In the genomic region with DNA sequence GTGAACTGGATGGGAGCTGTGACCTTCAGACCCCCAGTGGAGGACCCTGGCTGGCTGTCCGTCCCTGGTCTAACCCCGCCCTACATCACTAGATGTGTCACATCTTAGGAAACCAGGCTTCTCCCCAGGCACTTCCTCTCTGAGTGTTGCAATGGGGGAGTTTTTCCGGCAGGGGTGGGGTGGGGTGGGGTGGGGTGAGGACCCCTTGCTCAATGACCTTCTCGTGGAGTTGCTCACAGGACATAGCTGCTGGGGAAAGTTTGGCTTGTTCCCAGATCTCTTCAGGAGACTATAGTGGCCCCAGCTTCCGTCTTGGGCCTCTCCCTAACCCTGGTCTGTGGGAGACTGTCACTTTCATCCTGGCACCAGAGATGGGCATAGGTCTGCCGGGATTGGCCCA, we compare ENCODE assay signal across 11 mouse cellular contexts. TPM values are rescaled to one million over a fixed set of nuclear protein-coding genes. Genes with fewer than 3 reads are reported as not detected.
A peak's percentile ranks its signal among the peaks of the same experiment; 100 is the strongest.
DNase-seq lines count a peak whose midpoint lies in the region; ATAC-seq and TF ChIP-seq lines count a peak whose summit lies in the region.
"Had no signal": no experiment of that assay in that cellular context is flagged by ENCODE, and none has a peak within 500 bp of the region (broad histone marks: within the 10 kb centered on the region; RNA-seq: fewer than 3 reads in every experiment).

No protein-coding gene starts in this region.

- TF ChIP-seq EP300 in heart, postnatal 0 days (IDR thresholded peaks at IDR 0.05; ENCODE audit: low read depth) = 0 out of 2 replicates have a peak, but pooled peaks have one; percentile 44

- H3K4me2 ChIP-seq in heart, postnatal 0 days (ENCODE audit: low read depth, low read length) = no peak overlapping the region
- no peak overlapping the region for H3K4me2 ChIP-seq in embryonic facial prominence, embryonic 12.5 days (replicated peaks)
- H3K4me2 ChIP-seq: neural tube, embryonic 12.5 days had no signal

- 46% methylated on average over 6 of the region's 6 CpGs for WGBS in heart, postnatal 0 days
- WGBS in spleen, adult 2 months = 32% methylated on average over 6 of the region's 6 CpGs
- 78% methylated on average over 6 of the region's 6 CpGs for WGBS in embryonic facial prominence, embryonic 12.5 days

- peak; percentile 62 for ATAC-seq in heart, postnatal 0 days (ENCODE audit: insufficient read depth, low read depth)
- no peak for ATAC-seq in embryonic facial prominence, embryonic 12.5 days (ENCODE audit: insufficient number of reproducible peaks, insufficient read depth, low FRiP score, low TSS enrichment)
- ATAC-seq in megakaryocyte progenitor cell, adult 5-6 weeks (replicated peaks; ENCODE audit: poor library complexity) = peak; percentile 90

- H3K4me3 ChIP-seq in heart, postnatal 0 days (ENCODE audit: low read depth, low read length) = no peak overlapping the region
- H3K4me3 ChIP-seq in spleen, adult 2 months (ENCODE audit: extremely low read depth, insufficient read depth, insufficient read length) = no peak overlapping the region
- H3K4me3 ChIP-seq in embryonic facial prominence, embryonic 12.5 days = no peak overlapping the region
- no peak overlapping the region for H3K4me3 ChIP-seq in gastrocnemius, adult 2 months
- H3K4me3 ChIP-seq: neural tube, embryonic 12.5 days had no signal

- intact Hi-C loops in gastrocnemius, adult 2 months (cut with DNase I) = no loop called here

- TF ChIP-seq CTCF in heart, postnatal 0 days (IDR thresholded peaks at IDR 0.05; ENCODE audit: low read depth) = no peak
- TF ChIP-seq CTCF in spleen, adult 2 months (IDR thresholded peaks at IDR 0.05; ENCODE audit: extremely low read depth, insufficient read depth, insufficient read length, insufficient replicate concordance) = no peak
- TF ChIP-seq CTCF in gastrocnemius, adult 2 months (IDR thresholded peaks at IDR 0.05) = no peak

- H3K36me3 ChIP-seq in heart, postnatal 0 days (replicated peaks; ENCODE audit: control insufficient read depth, insufficient read depth, low read length) = no peaks in the 10 kb centered on the region
- H3K36me3 ChIP-seq in spleen, adult 2 months (ENCODE audit: control insufficient read depth, insufficient read depth, low read length) = no peaks in the 10 kb centered on the region
- no peaks in the 10 kb centered on the region for H3K36me3 ChIP-seq in embryonic facial prominence, embryonic 12.5 days
- H3K36me3 ChIP-seq: neural tube, embryonic 12.5 days had no signal

- DNase-seq in heart, postnatal 0 days (ENCODE audit: low spot score) = no peak
- no peak for DNase-seq in heart, postnatal 4 days
- no peak for DNase-seq in spleen, adult 2 months (ENCODE audit: low read depth in 1 of 2, low spot score in 2 of 2)
- no peak for DNase-seq in spleen, adult 18-20 months
- no peak for DNase-seq in gastrocnemius, adult 2 months
- no peak for DNase-seq in adipocyte (ENCODE audit: low spot score)
- DNase-seq: cerebellum, postnatal 25 days had no signal

- H3K27me3 ChIP-seq in heart, postnatal 0 days (ENCODE audit: control insufficient read depth, insufficient read depth, low read length) = no peaks in the 10 kb centered on the region
- no peaks in the 10 kb centered on the region for H3K27me3 ChIP-seq in spleen, adult 2 months (ENCODE audit: control insufficient read depth, insufficient read depth, low read length)
- no peaks in the 10 kb centered on the region for H3K27me3 ChIP-seq in embryonic facial prominence, embryonic 12.5 days
- H3K27me3 ChIP-seq: CH12.LX; neural tube, embryonic 12.5 days had no signal

- H3K4me1 ChIP-seq in heart, postnatal 0 days (ENCODE audit: control insufficient read depth, insufficient read depth) = peaks cover 20% of the 10 kb centered on the region; the same call in 1 of the 2 replicates
- H3K4me1 ChIP-seq in spleen, adult 2 months (ENCODE audit: control insufficient read depth, insufficient read depth, insufficient read length) = peaks cover 19% of the 10 kb centered on the region; the same call in 1 of the 2 replicates
- H3K4me1 ChIP-seq in embryonic facial prominence, embryonic 12.5 days = peaks cover 10% of the 10 kb centered on the region; the same call in 1 of the 2 replicates

- TF ChIP-seq POLR2A in spleen, adult 2 months (IDR thresholded peaks at IDR 0.05; ENCODE audit: low read depth, low read length) = no peak

- H3K27ac ChIP-seq in heart, postnatal 0 days (ENCODE audit: low read depth) = peak overlapping the region; percentile 39
- H3K27ac ChIP-seq in spleen, adult 2 months (ENCODE audit: insufficient read depth, low read length) = peak overlapping the region; percentile 47; the same call in 1 of the 2 replicates
- 0 out of 2 replicates have a peak overlapping the region, but pooled peaks have one; percentile 12 for H3K27ac ChIP-seq in embryonic facial prominence, embryonic 12.5 days
- H3K27ac ChIP-seq in gastrocnemius, adult 2 months = no peak overlapping the region
- H3K27ac ChIP-seq: neural tube, embryonic 12.5 days had no signal

- H3K9me3 ChIP-seq in heart, postnatal 0 days (replicated peaks; ENCODE audit: control insufficient read depth, low read length) = no peaks in the 10 kb centered on the region
- no peaks in the 10 kb centered on the region for H3K9me3 ChIP-seq in embryonic facial prominence, embryonic 12.5 days
- H3K9me3 ChIP-seq: neural tube, embryonic 12.5 days had no signal

- H3K9ac ChIP-seq in heart, postnatal 0 days (replicated peaks; ENCODE audit: low read depth, low read length) = no peak overlapping the region
- no peak overlapping the region for H3K9ac ChIP-seq in embryonic facial prominence, embryonic 12.5 days
- H3K9ac ChIP-seq: neural tube, embryonic 12.5 days had no signal

RNA-seq across cellular contexts. Expression of a gene that starts 9.1 kb away (rescaled TPM):
- total RNA-seq in heart, postnatal 0 days (2014; rRNA removed; ENCODE audit: low replicate concordance) = 0.04 and 0.19 TPM in 2 replicates
- 0.31 and 0.37 TPM in 2 replicates for polyA plus RNA-seq in heart, postnatal 0 days (2015; fragmentation: Nextera tagmentation; extraction: Ambion mirVana)
- total RNA-seq in heart, postnatal 4 days (2021) = under 1 TPM; 0.33 to 0.43 TPM
- 37.5 and 39.9 TPM in 2 replicates for polyA plus RNA-seq in spleen, adult 2 months (2012; rRNA removed)
- 0.29 and 0.39 TPM in 2 replicates for polyA plus RNA-seq in embryonic facial prominence, embryonic 12.5 days (2016; fragmentation: Nextera tagmentation; extraction: Ambion mirVana)
- total RNA-seq in megakaryocyte progenitor cell, adult 5-6 weeks (2015) = 3.2 and 3.4 TPM in 2 replicates
- 2.5 and 3.0 TPM in 2 replicates for total RNA-seq in megakaryocyte progenitor cell, adult 5-6 weeks (2017)
- under 1 TPM in 1 of 2 experiments, not detected in 1; 0.06 TPM for total RNA-seq in gastrocnemius, adult 2 months (2021)

RNA-seq across cellular contexts. Expression of a gene that starts 28.1 kb away (rescaled TPM):
- 40.5 and 57.2 TPM in 2 replicates for total RNA-seq in heart, postnatal 0 days (2014; rRNA removed; ENCODE audit: low replicate concordance)
- polyA plus RNA-seq in heart, postnatal 0 days (2015; fragmentation: Nextera tagmentation; extraction: Ambion mirVana) = 4.6 and 5.2 TPM in 2 replicates
- 10 to 100 TPM; 41.1 to 48.7 TPM for total RNA-seq in heart, postnatal 4 days (2021)
- 24.3 and 25.1 TPM in 2 replicates for polyA plus RNA-seq in spleen, adult 2 months (2012; rRNA removed)
- 12.7 and 14.6 TPM in 2 replicates for polyA plus RNA-seq in embryonic facial prominence, embryonic 12.5 days (2016; fragmentation: Nextera tagmentation; extraction: Ambion mirVana)
- total RNA-seq in megakaryocyte progenitor cell, adult 5-6 weeks (2015) = 4.1 and 5.3 TPM in 2 replicates
- 0.81 and 3.8 TPM in 2 replicates for total RNA-seq in megakaryocyte progenitor cell, adult 5-6 weeks (2017)
- total RNA-seq in gastrocnemius, adult 2 months (2021) = 10 to 100 TPM; 30.2 to 55.1 TPM
